Mouse (Mus musculus) erythroblast, embryonic 14.5 days (primary cell): ENCODE measurements around the gene Olfr544.

Experiments used
- GATA1 ChIP-seq: IDR thresholded peaks from 2 replicates; pipeline ENCODE4 v1.6.1; 2012; ENCODE audit warnings: low read length, inconsistent platforms, mixed read lengths
- TAL1 ChIP-seq: IDR thresholded peaks from 3 replicates; pipeline ENCODE4 v1.6.1; 2012; ENCODE audit warnings: low read length, inconsistent platforms, mixed read lengths

- no peak for TF ChIP-seq GATA1
- TF ChIP-seq TAL1 = no peak
Observed at GRCm38 (mm10) chr7:102514144-102514543, 26.0 kb upstream of the Olfr544 start.
